Mouse (Mus musculus) layer of hippocampus, adult 8-10 months (tissue): ENCODE measurements around the gene Hmcn2. TPM values are rescaled to one million over a fixed set of nuclear protein-coding genes. Genes with fewer than 3 reads are reported as not detected.
A peak's percentile ranks its signal among the peaks of the same experiment; 100 is the strongest.

Source experiments
- DNase-seq, 2 experiments: peaks; one replicate each; pipeline ENCODE4 v3.0.0; 2022; ENCODE audit warnings: low spot score in 2 of 2
- total RNA-seq, 4 experiments: library from RNA; stranded (reverse); gene quantifications; 2 replicates each; pipeline ENCODE4 v1.2.4; 2022

Gene Hmcn2
- total RNA-seq, 4 experiments from 2014 or later = 0.17 to 0.34 (median 0.23) TPM

DNA sequence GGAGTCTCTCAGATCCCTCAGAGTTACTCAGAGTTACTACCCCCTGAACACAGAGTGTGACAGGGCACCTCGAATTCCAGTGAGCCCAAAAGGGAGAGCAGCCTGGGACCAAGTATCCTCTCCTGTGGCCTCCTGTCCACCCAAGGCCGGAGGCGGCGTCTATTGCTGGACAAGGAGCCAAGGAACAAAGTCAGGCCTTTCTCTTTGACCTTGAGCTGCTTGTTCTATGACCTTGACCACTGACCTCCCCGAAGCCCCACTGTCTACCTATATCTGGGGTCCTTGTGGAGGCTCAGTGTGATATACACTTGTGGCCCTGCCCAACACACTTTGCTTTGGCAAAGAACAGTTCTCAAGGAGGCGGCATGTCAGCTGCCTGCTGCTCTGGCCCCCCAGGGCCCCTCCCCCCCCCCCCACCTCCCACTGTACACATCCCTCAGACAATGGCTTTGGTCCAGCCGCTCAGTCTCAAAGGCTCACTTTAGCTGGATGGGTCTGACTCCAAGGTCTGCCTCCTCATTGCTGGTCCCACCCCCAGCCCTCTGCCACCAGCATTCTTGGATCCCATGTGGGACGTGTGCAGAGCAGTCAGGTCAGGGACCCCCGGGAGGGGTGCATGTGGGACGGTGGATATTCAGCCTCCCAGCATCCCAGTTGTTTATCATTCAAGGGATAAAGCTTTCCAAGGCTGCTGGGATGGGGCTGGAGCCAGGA lies 162.0 kb downstream of the Hmcn2 start:
- no peak for DNase-seq

DNA sequence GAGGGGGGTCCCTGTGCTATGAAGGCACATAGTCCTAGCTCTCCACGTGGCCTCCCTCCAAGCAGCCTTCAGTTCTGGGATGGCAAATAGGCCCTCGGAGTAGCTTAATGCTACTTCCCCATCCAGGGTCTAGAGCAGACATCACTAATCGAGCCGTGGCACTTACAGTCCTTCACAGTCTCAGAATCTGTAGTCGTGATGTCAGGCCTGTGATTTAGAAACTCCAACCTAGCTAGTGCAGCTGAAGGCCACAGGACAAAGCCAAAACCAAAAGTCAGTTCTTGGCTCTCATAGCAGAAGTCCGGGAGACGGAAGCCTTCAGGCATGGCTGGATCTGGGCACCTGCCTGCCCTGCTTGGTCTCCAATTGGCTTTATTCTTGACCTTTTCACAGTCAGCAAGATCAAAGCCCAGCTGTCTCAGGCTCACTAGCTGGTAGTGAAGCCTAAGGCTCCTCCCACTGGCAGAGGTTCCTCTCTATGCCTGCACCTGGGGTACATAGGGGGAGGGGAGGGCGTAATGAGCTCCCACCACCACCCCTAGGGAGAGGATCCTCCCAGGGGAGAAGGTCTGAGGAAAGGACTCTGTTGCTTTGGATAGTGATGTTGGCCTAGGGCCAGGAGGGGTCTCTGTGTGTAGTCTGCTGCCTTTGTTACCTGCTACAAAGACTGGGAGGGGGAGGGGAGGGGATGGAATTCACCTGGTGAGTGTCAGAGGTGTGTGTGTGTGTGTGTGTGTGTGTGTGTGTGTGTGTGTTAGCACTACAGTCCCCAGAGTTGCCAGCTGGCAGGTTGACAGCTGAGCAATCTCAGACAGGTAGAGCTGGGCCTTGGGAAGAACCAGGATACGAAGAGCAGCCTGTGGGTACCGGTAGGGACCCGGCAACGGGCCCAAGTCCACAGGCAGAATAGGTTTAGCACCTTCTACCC lies 163.3 kb downstream of the Hmcn2 start:
- DNase-seq = no peak

DNA sequence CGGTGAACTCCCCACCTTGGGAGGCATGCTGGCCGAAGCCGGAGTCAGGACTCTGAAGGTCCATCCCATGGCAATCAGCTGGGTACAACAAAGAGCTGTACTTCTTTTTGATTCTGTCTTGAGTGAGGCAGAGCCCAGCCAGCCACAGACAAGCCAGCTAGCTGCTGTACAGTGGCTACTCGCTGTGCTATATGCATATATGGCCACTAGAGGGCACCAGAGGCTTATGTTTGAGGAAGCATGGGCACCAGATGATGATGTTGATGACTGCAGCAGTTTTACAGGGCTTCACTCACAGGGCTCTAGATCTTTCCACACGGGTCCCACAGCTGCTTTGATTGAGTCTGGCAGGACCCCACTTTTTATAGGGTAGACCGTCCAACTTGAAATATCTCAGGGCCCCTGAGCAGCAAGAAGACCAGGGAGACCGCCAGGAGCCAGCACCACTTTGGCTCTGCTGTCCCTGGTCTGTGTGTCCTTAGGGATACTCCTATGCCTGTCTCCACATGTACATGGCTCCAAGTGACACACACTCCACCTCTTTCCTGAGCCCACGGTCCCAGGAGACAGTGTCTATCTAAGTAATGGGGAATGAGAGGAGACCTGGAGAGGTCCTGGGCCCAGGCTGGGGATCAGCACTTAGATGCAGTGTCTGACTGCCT lies 168.8 kb downstream of the Hmcn2 start:
- peak; percentile 77 to 91 for DNase-seq

DNA sequence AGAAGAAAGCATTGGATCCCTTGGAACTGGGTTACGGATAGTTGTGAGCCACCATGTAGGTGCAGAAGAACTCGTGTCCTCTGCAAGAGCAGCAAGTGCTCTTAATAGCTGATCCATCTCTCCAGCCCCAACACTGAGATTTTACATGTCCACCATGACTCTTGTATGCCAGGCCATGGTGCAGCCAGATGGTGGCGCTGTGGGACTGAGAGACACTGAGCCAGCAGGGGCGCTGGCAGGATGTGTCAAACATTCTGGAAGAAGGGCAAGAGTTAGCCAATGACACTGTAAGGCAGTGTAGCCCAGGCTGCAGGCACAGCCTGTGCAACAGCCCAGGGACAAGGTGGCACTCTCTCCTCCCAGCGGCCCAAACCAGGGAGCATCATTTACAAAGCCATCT lies 170.0 kb downstream of the Hmcn2 start:
- peak; percentile 49 to 72 for DNase-seq

DNA sequence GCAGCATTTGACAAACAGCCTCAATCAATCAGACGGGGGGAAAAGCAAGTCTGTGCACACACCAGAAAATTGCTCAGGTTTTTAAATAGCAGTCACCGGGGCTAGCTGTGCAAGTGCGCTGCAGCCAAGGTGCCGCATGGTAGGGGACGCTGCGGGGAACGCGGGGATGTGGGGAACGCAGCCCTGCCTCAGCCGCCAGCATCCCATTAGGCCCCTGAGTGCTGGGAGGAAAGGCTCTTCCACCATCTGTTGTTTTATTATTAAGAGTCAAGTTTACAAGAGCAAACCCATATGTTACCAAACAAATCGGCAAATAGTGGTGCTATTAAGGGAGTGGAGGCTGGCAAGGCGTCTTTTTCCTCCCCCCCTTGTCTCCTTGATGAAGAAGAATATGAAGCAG lies 175.0 kb downstream of the Hmcn2 start:
- no peak for DNase-seq

DNA sequence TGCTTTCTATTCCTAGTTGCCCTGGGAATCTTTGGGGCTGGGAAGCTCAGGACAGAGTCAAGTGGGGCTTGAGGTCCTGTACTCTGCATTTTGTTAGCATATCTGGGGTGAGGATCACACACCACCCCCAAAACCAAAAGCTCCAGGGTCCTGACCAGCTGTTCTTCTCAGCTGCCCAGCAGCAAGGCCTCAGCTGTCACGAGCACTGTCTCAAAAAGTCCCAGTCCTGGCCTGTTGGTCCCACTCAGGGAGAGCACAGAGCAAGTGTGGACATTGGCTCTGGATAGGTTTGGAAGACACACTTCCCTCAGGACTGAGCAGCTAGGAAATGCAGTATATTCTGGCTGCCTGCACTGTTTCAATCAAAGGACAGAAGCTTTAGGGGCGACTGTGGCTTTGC lies 176.3 kb downstream of the Hmcn2 start:
- no peak for DNase-seq

DNA sequence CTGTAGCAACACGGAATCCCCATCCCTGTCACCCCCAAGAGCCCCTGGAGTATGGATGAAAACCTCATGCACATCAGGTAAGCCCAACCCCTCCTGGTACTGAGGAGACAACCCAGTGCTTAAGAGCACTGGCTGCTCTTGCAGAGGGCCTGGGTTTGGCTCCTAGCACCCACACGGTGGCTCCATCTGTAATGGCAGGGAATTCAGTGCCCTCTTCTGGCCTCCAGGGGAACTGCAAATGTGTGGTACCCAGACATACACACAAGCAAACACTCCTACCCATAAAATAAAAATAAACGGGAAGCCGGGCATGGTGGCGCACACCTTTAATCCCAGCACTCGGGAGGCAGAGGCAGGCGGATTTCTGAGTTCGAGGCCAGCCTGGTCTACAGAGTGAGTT lies 178.1 kb downstream of the Hmcn2 start:
- no peak for DNase-seq

DNA sequence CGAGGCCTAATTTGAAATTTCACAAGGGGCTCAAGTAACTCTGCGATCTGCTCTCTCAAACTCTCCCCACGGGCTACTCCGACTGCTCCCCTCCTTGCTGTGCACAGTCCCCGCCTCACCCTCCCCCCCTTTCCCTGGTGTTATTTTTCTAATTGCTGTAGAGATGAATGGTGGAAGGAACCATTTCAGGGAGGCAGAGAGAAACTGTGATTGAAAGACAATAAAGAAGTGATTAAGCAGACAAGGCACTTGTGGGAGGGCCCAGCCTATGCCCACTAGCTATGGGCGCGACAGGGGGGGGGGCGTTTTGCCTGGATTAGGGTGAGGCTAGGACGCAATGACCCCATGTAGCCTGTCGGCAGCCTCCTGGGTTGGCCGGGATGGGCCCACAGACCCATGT lies 179.0 kb downstream of the Hmcn2 start:
- DNase-seq = no peak

DNA sequence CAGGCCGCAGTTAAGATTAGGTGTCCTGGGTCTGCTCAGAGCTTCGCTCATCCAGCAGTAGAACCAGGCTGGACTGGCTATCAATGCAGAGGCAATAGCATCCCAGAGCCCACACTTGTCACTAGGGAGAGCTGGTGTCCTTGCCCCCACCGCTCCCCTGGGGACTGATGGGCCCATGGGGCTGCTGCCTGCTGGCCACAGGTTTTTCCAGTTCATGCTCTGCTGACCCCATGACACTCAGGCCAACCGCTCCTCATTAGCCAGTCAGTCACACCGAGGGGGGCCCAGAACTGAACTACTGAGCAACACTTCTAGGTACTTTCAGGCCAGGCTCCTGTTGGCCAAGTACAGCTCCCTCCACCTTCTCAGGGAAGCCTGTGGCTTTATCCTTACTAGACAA lies 180.1 kb downstream of the Hmcn2 start:
- no peak for DNase-seq

DNA sequence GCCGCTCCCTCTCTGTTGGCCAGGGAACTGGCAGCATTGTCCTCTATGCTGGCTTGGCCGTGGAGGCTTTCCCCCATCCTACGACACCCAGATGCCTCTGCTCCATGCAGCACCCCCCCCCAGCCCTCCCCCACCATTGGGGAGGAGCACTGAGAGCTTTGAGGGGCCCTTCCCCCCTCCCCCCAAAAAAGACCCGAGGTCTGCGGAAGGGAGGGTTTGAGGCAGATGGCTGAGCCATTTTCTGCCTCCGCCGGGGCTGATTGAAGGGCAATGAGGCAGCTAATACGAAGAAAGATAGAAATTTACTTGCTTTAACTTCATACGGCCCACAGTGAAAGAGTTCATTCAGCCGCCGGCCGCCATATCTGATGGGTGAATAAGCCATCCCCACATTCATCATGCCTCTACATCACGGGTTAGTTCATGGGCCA lies 180.8 kb downstream of the Hmcn2 start:
- no peak for DNase-seq

DNA sequence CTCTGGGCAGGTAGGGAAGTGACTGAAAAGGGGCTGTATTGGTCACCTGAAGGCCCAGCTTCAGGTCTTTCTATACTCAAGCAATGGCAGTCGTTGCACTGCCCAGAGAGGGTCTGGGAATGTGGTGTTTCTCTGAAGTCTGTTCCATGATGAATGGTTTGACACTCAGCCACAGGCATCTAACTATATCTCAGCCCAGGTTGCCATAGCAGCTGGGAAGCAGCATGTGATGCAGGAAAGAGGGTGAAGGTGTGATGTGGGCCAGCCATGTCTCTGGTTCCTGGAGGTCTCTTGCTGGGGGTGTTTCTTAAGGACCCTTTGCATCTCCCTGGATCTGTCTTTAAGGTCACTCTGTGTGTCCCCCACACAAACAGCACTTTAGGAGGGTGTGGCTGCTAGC lies 181.9 kb downstream of the Hmcn2 start:
- DNase-seq = no peak

DNA sequence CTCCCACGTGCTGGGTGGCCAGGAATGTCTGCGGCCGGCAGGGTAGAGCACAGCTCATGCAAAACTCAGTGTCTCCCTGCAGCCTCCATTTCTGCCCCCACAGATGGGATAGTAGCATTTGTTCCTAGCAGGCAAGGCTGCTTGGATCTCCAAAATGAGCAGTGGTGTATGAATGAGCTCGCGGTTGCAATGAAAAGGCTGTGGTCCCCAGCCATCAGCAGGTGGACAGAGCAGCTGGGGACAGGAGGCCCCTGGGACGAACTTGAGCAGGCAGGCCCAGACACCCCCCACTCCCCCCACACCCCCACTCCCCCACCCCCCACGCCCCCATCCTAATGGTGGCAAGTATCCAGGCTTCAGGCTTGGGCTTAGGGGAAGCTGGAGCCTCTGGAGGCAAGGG lies 182.9 kb downstream of the Hmcn2 start:
- no peak for DNase-seq

DNA sequence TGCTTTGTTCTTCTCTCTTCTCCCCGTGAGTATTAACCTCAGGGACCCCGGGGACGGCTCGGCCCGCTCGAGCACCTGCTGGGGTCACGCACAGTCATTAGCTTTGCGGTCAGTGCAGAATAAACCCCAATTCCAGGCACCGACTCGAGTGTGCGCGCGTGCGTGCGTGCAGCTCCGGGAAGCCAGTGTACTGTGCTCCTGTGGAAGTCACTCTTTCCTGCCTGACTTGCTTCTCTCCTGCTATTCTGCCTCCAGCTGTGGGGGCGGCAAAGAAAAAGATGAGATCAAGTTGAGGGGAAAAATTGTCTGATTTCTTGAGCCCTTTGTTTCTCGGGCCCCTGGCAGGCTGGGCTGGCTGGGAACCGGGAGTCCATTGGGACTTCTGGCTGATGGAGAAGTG lies 183.4 kb downstream of the Hmcn2 start:
- no peak for DNase-seq

DNA sequence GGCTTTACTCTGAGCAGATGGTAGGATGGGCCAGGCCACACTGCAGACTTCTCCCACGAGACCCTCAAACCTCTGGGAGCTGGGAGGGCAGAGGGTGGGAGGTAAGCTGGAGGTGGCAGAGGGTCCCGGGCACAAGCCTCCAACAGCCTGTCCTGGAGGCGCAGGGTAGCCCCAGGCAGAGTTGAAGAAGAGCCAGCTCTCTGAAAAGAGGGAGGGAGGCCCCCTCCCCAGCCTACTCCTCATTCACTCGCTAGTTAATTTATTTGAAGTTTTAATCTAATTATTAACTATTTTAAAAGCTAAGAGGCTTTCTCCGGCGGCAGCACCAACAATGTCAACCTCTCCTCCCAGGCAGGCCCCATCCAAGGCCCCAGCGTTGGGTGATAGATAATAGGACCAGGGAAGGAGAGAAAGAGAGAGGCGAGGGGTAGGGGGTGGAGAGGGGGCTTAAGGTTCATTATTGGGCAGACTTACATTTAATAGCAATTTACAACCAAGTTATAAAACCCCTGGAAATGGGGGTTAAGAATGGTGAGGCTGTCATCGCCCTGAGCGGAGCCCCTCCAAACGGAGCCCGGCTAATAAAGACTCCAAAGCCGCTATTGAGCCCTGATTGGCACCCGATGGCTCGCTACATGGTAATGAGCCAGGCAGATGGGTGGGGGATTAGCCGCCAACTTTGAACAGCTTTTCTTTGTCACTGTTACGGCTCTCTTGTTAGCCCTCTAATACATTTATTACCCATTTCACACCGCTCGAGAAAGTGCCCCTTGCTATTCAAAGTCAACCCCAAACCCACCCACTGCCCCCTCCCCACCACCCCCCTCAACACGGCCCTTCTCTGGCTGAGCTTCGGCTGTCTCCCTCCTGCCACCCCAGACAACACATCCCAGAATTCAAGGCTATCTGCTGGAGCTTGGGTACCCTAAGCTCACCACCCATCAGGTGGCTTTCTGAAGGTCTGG lies 185.4 kb downstream of the Hmcn2 start:
- DNase-seq = no peak

DNA sequence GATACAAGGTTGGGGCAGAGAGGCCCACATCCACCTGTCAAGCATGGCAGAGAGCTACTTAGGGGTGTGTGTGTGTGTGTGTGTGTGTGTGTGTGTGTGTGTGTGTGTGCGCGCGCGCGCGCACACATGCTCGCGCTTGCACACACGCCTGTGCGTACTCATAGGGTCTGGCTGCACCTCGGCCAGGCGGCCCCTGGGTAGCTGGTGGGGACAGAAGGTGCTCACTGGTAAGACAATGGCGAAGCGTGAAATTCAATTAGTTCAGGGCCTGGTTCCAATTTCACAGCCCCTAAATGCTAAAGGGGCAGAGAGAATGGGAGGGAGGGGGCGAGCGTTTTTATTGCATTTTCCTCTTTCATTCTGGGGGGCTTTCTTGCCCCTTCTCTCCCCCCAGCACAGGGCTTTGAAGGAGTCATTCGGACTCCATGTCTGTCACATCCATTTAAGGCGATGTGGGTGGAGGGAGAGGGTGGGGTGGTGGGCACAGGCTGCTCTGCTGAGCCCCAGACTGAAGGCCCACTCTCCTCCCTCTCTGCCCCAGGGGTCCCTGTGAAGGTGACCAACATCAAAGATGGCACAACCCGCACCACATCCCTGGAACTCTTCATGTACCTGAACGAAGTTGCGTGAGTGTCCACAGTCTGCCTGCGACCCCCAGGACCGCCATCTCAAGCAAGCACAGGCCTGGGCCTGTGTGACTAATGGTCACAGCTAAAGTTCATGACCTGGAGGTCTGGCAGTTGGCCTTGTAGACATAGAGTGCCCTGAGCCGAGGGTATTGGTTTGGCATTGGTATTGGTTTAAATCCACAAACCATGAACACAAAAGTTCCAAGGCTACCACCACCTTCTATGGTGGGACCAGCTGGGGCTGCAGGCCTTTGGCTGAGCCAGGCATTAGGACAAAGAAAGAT lies 186.3 kb downstream of the Hmcn2 start:
- no peak for DNase-seq

DNA sequence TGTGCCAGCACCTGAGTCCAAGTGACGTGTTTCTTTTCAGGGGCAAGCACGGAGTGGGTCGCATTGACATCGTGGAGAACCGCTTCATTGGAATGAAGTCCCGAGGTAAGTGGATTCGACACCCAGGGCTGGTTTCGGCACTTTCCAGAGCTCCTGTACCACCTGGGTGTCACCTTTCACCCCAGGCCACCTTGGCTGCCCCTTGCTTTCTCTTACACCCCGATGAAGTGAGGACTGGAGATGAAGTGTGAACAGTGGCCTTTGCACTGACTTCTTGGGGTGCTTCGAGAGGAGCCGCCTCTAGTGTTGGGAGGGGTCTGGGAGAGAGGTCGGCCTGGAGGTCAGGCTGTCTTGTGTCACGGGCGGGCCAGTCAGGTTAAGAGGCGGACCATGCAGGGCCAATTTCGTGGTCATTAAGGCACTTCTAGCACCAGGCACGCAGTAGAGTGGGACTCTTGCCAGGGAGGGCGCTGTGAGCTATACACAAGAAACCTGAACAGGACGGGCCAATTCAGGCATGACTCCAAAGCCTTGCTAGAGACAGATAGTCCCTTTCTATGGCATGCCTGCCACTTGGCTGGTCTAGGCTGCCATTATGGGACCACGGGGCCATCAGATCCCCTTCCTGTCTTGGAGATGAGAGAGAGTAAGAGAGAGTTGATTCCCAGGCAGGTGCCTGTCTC lies 187.4 kb downstream of the Hmcn2 start:
- no peak for DNase-seq

DNA sequence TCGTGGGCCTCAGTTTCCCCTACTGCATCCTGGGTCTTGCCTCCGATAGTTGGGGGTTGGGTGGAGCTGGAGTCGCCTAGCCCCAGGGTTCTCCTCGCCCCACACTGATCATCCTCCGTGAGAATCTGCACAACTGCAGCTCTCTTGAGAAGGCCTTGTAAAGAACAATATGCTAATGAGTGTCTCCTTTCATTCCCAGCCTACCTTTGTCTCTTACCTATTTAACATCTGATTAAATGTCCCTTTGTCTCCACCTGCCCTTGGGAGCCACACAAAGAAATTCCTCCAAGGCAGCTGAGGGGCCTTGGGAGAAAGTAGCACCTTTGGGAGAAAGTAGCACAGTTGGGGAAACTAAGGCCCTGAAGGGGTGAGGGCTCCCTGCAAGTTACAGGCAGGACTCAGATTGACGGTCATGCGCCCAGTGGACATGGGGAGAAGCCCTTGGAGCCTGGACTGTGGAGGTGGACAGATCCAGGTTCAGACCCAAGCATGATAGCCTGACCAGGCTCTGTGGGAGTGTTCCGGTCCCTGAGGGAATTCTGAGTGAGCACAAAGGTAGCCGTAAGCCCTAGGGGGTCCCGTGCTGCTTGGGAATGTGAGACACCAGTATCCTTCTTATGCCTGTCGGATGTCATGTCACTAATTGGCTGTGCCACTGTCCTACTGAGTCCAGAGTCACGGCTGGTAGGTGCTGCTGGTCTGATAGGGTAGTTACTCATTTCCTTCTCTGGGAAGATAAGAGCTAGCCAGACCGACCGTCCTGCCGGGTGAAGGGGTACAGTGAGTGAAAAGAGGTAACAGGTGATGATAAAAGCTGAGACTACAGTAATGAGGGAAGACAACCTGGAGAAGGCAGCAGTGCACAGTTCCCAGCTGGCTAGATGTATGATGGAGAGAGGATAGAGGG lies 188.7 kb downstream of the Hmcn2 start:
- DNase-seq = no peak

DNA sequence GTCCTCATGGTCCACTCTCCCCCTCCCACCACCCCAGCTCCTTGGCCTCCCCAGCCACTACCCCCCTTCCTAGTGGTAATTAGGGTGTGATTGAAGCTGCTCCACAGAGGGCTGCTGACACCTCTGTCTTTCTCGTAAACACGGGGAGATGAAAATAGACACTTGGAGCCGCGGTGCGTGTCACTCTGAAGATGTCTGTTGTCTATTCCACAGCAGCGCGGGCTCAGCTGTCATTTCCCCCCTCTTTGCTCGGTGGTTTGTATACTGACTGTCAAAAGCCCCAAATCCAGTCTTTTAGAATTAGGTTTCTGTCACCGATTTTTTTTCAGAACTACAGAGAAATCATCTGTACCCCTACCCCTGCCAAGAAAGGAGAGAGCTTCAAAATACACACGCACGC lies 191.3 kb downstream of the Hmcn2 start:
- DNase-seq = no peak
